Mouse (Mus musculus) C2C12 (cell line): Measurements from ENCODE around the gene Frmd5.

Experiments
- CTCF ChIP-seq: IDR thresholded peaks from one replicate; pipeline ENCODE4 v1.5.1; 2011; ENCODE audit not compliant: control insufficient read depth, insufficient read depth, insufficient read length
- FOSL1 ChIP-seq: IDR thresholded peaks from one replicate; pipeline ENCODE4 v1.8.0; 2011; ENCODE audit warnings: mild to moderate bottlenecking, low read length; ENCODE audit not compliant: poor library complexity, insufficient read depth, severe bottlenecking
- MAX ChIP-seq: IDR thresholded peaks from one replicate; pipeline ENCODE4 v1.6.1; 2011; ENCODE audit warnings: mild to moderate bottlenecking, control low read depth
- MYOD1 ChIP-seq: IDR thresholded peaks from one replicate; pipeline ENCODE4 v1.6.1; 2011; ENCODE audit warnings: low read depth; ENCODE audit not compliant: control insufficient read depth, insufficient read length
- MYOG ChIP-seq: IDR thresholded peaks from one replicate; pipeline ENCODE4 v1.6.1; 2011; ENCODE audit not compliant: control insufficient read depth, insufficient read length; ENCODE audit errors: extremely low read depth

DNA sequence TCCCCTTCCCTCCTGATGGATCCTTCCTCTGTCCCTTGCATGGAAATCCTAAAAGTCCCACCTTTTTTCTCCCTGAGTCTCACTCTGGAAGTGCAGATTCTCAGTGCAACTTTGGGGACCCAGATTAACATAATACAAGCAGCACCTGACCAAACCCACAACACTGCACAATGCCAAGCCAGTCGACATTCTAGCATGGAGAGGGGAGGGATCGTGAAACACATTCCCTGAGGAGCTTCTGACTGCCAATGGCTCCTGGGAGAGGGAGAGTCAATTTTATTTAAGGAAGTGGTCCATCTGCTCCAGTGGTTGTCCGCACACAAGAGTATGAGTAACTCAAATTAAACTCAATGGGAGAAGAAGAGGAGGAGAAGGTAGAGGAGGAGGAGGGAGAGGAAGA lies 28.0 kb upstream of the Frmd5 start:
- no peak for TF ChIP-seq CTCF
- TF ChIP-seq MYOG, result no peak
- TF ChIP-seq FOSL1, result no peak
- TF ChIP-seq MAX, result no peak
- TF ChIP-seq MYOD1, result no peak
